Mouse (Mus musculus) kidney, postnatal 0 days (tissue): ENCODE measurements around the gene Manba. TPM values are rescaled to one million over a fixed set of nuclear protein-coding genes. Genes with fewer than 3 reads are reported as not detected.

Experiments used
- ATAC-seq: fragments of 200-750 bp; cut with Nextera tagmentation; replicated peaks from 2 replicates; pipeline ENCODE4 v1.8.0; 2017; ENCODE audit warnings: low read depth, moderate number of reproducible peaks, moderate TSS enrichment, moderate library complexity; ENCODE audit not compliant: low FRiP score
- DNase-seq: peaks from one replicate; pipeline ENCODE4 v3.0.0-alpha.2; 2016; ENCODE audit warnings: low spot score
- H3K27ac ChIP-seq: fragments of 300-500 bp; sonication (generic); 2 replicates; pipeline ENCODE4 v1.5.1; 2014; ENCODE audit warnings: mild to moderate bottlenecking
- H3K27me3 ChIP-seq: fragments of 300-500 bp; sonication (generic); 2 replicates; pipeline ENCODE4 v1.6.1; 2014; ENCODE audit warnings: low read length, mixed read lengths; ENCODE audit not compliant: insufficient read depth
- H3K36me3 ChIP-seq: fragments of 300-500 bp; sonication (generic); 2 replicates; pipeline ENCODE4 v1.6.1; 2014; ENCODE audit warnings: low read length, mixed read lengths; ENCODE audit not compliant: insufficient read depth
- H3K4me1 ChIP-seq: fragments of 300-500 bp; sonication (generic); replicated peaks from 2 replicates; pipeline ENCODE4 v1.6.1; 2014; ENCODE audit warnings: antibody characterized with exemption, low read length, mixed read lengths; ENCODE audit not compliant: insufficient read depth
- H3K4me2 ChIP-seq: fragments of 300-500 bp; sonication (generic); 2 replicates; pipeline ENCODE4 v1.6.1; 2014; ENCODE audit warnings: mild to moderate bottlenecking, low read length, moderate library complexity, mixed read lengths
- H3K4me3 ChIP-seq: fragments of 300-500 bp; sonication (generic); replicated peaks from 2 replicates; pipeline ENCODE4 v1.5.1; 2014; ENCODE audit warnings: low read depth, low read length
- H3K9ac ChIP-seq: fragments of 300-500 bp; sonication (generic); 2 replicates; pipeline ENCODE4 v1.6.1; 2014; ENCODE audit warnings: low read depth, low read length
- H3K9me3 ChIP-seq: fragments of 300-500 bp; sonication (generic); replicated peaks from 2 replicates; pipeline ENCODE4 v1.6.1; 2016; ENCODE audit warnings: low read length, inconsistent platforms, mixed read lengths
- CTCF ChIP-seq: IDR thresholded peaks from 2 replicates; pipeline ENCODE4 v1.5.1; 2016; ENCODE audit warnings: antibody characterized with exemption, low read depth, mild to moderate bottlenecking, moderate library complexity
- WGBS: fragments of 180-500 bp; shearing (Covaris S2); extraction: QIAGEN DNeasy Blood & Tissue Kit; methylation state at CpG from one replicate; pipeline ENCODE4 v1.1.7; 2014; 5-methylcytosine and 5-hydroxymethylcytosine counted together
- polyA plus RNA-seq: library from polyadenylated mRNA; unstranded; fragments of >200 nt; fragmentation: Nextera tagmentation; extraction: Ambion mirVana; gene quantifications from 2 replicates; pipeline ENCODE4 v1.2.1, GENCODE M21; 2015

Manba gene
- polyA plus RNA-seq, 1 experiment from 2014 or later, result 37.8 TPM

DNA sequence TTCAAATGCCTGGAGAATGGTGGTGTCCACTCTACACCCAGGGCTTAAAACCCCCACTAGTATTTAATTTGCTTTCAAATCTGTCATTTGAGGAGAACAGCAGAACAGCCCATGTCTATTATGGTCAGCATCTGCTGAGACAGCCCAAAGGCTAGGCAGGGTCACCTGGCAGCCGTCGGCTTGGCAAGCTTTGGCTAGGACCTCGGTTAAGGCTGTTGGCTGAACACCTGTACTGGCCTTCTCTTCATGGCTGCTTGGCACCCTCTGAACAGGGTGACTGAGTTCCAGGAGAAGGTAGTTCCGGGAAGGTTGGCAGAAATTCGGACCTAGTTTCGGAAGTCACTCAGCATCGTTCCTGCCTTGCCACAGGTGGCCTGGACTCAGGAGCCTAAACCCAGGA lies 96.8 kb downstream of the Manba start:
- ATAC-seq, result no peak
- no peak for TF ChIP-seq CTCF

GRCm38 (mm10) chr3:135585482-135585881 lies 100.1 kb downstream of the Manba start:
- no peak overlapping the region for H3K4me3 ChIP-seq
- H3K27ac ChIP-seq, result no peak overlapping the region
- H3K9me3 ChIP-seq, result no peaks in the 10 kb centered on the region
- H3K27me3 ChIP-seq, result no peaks in the 10 kb centered on the region
- peaks cover 3% of the 10 kb centered on the region; the same call in 1 of the 2 replicates for H3K4me1 ChIP-seq
- DNase-seq, result no peak
- TF ChIP-seq CTCF, result no peak
- peaks cover 33% of the 10 kb centered on the region; the same call in 1 of the 2 replicates for H3K36me3 ChIP-seq
- H3K4me2 ChIP-seq, result no peak overlapping the region
- ATAC-seq, result peak; percentile 88
- no peak overlapping the region for H3K9ac ChIP-seq
- 34% methylated on average over 6 of the region's 6 CpGs for WGBS

More for the DNA sequence above, 96.8 kb downstream of the Manba start:
- Histone ChIP-seq H3K4me1 (peaks cover 10% of the 10 kb centered on the region), H3K4me2 (no peak overlapping the region), H3K27me3 (no peaks in the 10 kb centered on the region), H3K27ac (no peak overlapping the region), H3K36me3 (peaks cover 8% of the 10 kb centered on the region; the same call in 1 of the 2 replicates), H3K9ac (no peak overlapping the region), H3K9me3 (no peaks in the 10 kb centered on the region), H3K4me3 (no peak overlapping the region)
- DNase-seq, result no peak
- WGBS, result 93% methylated on average over 7 of the region's 7 CpGs

DNA sequence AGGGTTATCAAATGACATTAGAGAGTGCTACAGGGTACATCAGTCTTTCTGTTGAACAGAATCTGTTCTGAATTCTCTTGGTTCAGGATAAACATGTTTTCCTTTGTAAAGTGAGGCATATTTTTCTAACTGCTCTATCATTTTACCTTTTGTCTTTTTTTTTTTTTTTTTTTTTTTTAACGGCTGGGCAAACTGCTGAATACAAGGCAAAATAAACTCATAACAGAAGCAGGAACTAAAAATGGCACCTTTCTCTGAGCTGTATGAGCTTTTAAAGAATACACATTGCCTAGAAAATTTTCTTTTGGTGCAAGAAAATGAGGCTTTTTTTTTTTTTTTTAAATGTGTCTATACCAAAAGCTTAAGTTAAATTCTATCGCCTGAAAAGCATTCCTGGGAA lies 100.6 kb downstream of the Manba start:
- no peak for ATAC-seq
- 68% methylated on average over 2 of the region's 2 CpGs for WGBS
- Histone ChIP-seq H3K9ac (no peak overlapping the region), H3K27me3 (no peaks in the 10 kb centered on the region), H3K4me1 (no peaks in the 10 kb centered on the region), H3K4me2 (no peak overlapping the region), H3K4me3 (no peak overlapping the region), H3K9me3 (no peaks in the 10 kb centered on the region), H3K36me3 (peaks cover 37% of the 10 kb centered on the region; the same call in 1 of the 2 replicates), H3K27ac (no peak overlapping the region)
- TF ChIP-seq CTCF, result no peak
- no peak for DNase-seq

DNA sequence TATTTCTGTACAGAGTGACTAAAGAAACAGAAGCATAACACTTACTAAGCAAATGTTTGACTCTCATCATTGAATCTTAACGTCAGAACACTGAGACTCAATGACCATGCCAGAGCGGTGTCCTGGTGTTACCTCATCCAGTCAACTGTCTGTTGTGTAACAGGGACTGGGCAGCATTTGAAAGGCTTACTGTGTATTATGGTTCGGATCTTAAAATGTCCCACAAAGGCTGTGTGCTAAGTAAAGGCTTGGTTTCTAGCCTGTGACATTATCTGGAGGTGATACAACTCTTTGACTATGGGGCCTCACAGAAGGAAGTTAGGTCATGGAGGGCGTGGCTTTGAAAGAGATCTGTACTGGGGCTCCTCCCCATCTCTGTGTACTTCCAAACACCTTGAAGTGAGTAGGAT lies 101.1 kb downstream of the Manba start:
- H3K4me1 ChIP-seq, result no peaks in the 10 kb centered on the region
- 79% methylated on average over 4 of the region's 4 CpGs for WGBS
- no peak overlapping the region for H3K9ac ChIP-seq
- peaks cover 37% of the 10 kb centered on the region; the same call in 1 of the 2 replicates for H3K36me3 ChIP-seq
- H3K27me3 ChIP-seq, result no peaks in the 10 kb centered on the region
- ATAC-seq (no peak), DNase-seq (no peak)
- no peaks in the 10 kb centered on the region for H3K9me3 ChIP-seq
- no peak overlapping the region for H3K27ac ChIP-seq
- H3K4me3 ChIP-seq, result no peak overlapping the region
- no peak for TF ChIP-seq CTCF
- no peak overlapping the region for H3K4me2 ChIP-seq

DNA sequence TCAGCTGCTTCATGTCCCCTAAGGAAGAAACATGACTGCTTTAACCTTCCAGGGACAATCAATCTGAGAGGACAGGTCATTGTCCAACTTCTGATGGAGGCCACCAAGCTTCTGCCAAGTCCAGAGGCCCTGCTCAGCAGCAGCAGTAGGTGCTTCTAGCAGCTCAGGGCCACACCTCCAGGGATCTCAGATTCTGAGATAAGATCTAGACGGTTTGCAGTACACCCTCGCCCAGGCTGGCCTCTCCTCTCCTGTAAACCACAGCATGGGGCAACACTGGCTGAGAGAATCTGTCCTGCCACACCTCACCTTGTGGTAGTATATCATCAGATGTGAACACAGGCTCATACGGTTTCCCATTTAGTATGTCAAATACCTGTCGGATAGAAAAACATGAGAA lies 105.1 kb downstream of the Manba start:
- no peak for TF ChIP-seq CTCF
- H3K27me3 ChIP-seq, result no peaks in the 10 kb centered on the region
- no peak for DNase-seq
- H3K4me3 ChIP-seq, result no peak overlapping the region
- WGBS, result 70% methylated on average over 4 of the region's 4 CpGs
- H3K9ac ChIP-seq, result no peak overlapping the region
- H3K4me2 ChIP-seq, result no peak overlapping the region
- H3K4me1 ChIP-seq, result no peaks in the 10 kb centered on the region
- ATAC-seq, result no peak
- peaks cover 51% of the 10 kb centered on the region for H3K36me3 ChIP-seq
- no peak overlapping the region for H3K27ac ChIP-seq
- no peaks in the 10 kb centered on the region for H3K9me3 ChIP-seq

DNA sequence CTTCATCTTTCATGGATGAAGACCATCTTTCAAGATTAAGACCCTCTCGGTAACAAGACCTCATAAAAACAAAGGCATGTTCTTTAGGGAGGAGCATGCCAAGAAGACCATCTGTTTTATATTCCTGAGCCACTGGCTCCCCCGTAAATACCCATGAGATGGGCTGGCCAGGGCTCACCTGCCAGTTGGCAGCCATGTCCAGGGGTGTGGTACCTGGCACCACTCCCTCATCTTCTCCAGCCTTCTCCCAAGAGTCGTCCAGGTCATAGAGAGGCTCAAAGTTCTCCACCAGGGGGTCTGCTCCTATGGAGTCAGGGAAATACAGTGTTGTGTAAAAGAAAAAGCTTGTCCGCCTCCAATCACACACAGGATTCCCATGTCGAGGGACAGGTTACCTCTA lies 106.0 kb downstream of the Manba start:
- H3K27ac ChIP-seq, result no peak overlapping the region
- H3K9me3 ChIP-seq, result no peaks in the 10 kb centered on the region
- 65% methylated on average over 5 of the region's 5 CpGs for WGBS
- ATAC-seq (no peak), DNase-seq (no peak)
- H3K4me2 ChIP-seq, result no peak overlapping the region
- H3K4me1 ChIP-seq, result no peaks in the 10 kb centered on the region
- H3K27me3 ChIP-seq, result no peaks in the 10 kb centered on the region
- H3K9ac ChIP-seq, result no peak overlapping the region
- TF ChIP-seq CTCF, result no peak
- no peak overlapping the region for H3K4me3 ChIP-seq
- H3K36me3 ChIP-seq, result peaks cover 51% of the 10 kb centered on the region

- Histone ChIP-seq H3K27ac (no peak overlapping the region), H3K36me3 (peaks cover 50% of the 10 kb centered on the region), H3K4me3 (no peak overlapping the region), H3K9me3 (no peaks in the 10 kb centered on the region), H3K4me2 (no peak overlapping the region), H3K27me3 (no peaks in the 10 kb centered on the region), H3K4me1 (no peaks in the 10 kb centered on the region), H3K9ac (no peak overlapping the region)
- TF ChIP-seq CTCF, result no peak
- ATAC-seq, result no peak
- 70% methylated on average over 4 of the region's 4 CpGs for WGBS
- DNase-seq, result no peak
These were observed 106.6 kb downstream of the Manba start for GRCm38 (mm10) chr3:135592011-135592410.
